Mouse (Mus musculus): ENCODE measurements around the gene Akap2.

Akap2 gene

DNA sequence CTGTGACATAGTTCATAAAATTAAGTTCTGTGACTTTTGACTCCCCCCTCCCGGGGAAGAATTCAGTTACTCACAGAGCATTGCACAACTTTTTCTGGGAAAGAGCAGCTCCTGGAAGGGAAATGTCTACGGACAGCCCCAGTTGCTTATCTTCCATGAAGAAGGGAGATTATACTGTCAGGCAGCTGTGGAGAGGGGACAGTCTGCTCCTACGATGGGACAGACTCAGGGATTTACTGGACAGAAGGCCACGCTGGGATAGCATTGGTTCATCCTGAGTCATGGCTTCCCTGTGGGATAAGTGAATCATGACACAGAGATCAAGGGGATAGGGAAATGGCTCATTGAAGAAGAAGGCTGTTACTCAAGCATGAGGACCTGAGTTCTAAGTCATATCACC, 121.9 kb downstream of the Akap2 start:
- no peak for DNase-seq

DNA sequence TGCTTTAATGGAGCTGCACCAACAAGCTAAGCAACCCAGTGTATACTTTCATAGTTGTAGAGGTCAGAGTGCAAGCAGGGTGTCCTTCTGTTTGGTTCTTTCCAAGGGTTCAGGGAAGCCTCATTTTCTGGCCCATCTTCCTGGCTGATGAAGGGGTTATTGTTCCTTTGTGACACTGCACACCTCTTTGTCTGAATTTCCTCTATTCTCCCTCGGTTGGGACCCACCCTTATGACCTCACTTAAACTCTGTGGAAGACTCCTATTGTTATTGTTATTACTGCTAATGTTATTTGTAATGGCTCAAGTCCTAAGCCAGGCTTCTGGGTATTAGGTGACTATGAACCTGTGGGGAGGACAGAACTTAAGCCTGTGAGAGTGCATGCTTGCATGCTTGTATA, 124.5 kb downstream of the Akap2 start:
- no peak for DNase-seq

DNA sequence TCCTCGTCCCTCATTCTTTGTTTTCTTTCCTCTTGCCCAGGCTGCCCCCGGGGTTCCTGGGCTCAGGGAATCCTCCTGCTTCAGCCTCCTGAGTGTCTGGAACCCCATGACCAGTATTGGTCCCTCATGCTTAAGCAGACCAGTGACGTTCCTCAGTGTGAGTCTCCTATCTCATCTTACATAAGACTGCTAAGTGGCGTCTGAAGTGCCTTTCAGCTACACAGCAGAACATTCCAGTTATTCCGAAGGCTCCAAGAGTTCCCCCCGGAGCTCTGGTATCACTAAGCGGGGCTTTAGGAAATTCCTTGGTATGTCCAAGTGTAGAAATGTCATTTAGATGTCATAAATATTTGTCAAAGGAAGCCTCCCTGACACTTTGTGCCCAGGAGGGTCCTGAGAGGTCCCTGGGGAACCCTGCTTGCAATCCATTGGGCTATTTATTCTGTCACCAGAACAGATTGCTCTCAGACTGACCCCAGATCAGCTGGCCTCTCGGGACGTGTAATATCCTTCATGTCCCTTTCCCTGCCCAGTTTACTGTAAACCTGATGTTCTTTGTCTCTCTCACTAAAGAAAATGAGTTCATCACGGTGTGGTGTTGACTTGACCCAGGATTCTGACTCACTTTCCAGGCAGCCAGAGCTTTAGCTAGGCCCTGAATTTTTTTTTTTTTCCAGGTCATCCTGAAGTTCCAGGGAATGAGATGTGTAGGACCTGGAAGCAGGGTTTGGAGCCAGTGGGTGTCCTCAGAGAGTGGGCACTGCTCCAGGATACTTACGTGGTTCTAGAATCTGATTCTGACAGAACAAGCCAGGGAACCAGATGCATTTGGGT, 125.2 kb downstream of the Akap2 start:
- DNase-seq = peak; percentile 21

DNA sequence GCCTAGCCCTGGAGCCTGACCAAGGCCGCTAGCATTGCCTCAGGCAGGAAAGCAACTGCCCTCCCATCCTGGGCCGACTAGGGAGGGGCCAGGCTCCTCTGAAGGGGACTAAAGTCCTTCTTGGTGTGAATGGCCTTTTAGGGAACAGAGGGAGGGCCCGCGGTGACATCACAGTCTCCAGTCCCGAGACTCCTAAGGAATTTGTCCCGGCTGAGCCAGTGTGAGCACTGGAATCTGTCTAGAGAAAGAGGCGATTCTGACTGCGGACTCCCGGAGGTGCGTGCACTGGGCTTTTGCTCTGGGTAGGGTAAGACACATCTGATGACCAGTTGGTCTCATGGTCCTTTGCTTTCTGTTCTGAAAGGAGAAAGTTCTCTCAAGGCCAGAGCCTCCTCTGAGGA, 127.6 kb downstream of the Akap2 start:
- DNase-seq = peak; percentile 86

DNA sequence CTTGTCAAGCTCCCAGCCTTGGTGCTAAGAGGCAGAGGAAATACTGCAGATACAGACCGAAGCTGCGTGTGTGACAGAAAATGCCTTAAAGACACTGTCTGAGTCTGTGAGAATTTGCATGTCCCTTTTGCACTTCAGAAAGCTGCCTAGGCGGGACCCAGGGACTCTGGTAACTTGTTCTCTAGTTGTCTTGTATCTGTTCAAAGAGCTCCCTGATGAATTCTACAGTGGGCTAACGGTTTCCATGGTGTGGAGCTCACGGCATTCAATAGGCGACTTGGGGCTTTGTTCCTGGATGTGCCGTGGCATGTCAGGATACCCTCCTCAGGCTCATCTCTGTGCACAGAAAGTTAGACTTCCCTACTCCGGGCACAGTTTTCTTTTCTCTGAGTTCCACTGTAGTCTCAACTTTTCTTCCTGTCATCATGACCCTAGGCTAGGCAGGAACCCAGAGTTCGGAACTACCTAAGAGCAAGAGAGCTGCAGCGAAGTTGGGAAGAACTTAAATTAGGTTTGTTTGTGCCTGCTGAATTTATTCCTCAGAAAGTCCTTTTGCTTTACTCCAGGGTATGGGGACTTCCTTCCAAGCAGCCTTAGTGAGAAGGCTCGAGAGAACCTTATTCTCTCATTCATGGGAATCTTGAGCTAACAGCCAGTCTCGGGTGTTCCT, 128.2 kb downstream of the Akap2 start:
- peak; percentile 33 for DNase-seq

DNA sequence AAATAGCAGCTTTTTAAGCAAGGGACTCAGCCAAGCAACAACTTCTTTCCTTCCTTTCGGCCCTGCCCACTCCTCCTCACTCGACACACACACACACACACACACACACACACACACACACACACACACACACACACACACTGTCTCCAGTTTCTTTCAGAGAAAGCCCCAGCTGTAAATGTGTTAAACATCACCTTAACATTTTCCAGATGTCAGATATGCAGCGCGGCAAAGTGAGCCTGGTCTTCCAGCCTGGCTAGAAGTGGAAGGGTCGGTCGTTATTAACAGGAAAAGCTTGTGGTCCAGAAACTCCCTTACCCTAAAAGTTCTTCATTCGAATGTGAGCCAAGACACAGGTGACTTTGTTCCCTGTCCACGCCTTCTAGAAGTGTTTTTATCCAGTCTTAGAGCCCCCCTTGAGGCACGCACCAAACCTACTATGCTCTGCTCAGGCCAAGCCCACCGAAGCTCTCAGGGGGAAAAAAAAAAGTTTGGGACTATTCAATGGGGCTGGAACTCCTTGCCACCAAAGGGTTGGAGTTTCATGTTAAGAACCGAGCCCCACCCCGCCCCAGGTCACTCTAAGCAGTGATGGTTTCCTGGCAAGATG, 129.0 kb downstream of the Akap2 start:
- DNase-seq = no peak

DNA sequence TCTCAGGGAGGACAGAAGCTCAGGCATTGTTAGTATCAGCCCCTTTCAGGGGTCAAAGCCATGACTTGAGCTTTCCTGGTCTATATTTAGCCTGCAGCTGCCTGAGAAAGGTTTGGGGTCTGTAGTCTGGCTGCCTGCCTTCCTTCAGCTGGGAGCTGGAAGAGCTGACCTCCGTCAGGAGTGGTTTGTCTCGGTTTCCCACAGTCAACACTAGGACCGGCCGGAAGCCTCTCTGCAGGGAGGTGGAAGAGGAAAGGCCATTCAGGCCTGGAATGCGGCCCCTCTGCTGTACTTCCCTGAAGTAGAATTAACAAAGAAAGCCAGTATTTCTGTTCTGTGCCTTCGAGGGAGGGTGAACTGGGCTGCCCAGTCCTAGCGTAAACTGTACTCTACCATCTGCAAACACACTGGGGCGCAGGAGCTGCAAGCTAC, 129.6 kb downstream of the Akap2 start:
- DNase-seq = peak; percentile 47

DNA sequence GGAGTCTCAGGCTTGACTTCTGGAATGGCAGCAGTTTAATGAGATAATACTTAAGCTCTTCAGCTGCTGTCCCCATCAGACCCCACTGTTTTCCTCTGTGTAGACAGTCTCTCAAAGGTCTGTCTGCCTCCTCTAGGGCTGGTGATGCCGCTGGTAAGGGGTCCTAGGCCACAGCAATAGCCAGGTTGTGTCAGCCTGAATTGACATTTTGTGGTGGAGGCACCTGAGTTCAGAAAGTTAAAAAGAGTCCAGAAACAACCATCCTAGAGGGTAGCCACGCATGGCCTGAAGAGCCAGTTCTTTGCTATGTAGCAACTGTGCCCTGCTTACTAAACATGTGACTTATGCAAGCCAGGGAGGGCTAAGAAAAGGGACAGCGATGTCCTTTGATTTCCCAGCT, 130.2 kb downstream of the Akap2 start:
- no peak for DNase-seq

DNA sequence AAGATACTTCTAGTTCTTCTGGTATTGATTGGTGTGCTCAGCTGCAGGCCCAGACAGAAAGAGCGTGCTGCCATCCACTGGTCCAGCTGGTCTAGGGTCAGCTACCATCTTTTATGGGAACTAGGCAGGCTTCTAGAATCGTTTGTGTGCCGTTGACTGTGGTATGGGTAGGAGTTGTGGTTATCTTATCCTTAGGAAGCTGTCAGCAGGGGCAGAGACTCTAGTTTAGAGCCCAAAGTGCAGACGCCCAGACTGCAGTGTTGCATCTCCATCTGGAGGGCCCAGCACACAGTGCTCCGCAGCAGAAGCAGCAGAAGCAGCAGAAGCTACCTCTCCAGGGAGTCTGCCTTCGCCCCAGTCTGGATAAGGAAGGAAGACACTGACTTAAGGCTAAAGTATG, 132.0 kb downstream of the Akap2 start:
- DNase-seq = no peak

DNA sequence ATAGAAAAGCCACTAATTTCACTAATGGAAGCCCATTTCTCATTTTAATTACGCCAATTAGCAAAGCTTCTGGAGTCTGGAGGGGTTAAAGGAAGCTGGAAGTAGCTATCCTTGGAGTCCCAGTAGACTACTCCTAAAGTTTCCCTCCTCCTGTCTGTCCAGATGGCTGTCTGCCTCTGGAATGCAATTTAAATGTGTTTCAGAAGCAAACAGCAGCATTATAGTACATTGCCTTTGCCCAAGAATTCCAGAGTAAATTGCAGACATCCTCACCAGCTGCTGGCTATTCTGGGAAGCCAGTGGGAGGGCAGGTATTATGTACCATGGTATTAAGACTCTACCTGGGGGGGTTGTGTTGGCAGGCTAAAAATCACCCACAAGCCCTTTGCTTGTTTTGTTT, 134.3 kb downstream of the Akap2 start:
- DNase-seq = no peak

DNA sequence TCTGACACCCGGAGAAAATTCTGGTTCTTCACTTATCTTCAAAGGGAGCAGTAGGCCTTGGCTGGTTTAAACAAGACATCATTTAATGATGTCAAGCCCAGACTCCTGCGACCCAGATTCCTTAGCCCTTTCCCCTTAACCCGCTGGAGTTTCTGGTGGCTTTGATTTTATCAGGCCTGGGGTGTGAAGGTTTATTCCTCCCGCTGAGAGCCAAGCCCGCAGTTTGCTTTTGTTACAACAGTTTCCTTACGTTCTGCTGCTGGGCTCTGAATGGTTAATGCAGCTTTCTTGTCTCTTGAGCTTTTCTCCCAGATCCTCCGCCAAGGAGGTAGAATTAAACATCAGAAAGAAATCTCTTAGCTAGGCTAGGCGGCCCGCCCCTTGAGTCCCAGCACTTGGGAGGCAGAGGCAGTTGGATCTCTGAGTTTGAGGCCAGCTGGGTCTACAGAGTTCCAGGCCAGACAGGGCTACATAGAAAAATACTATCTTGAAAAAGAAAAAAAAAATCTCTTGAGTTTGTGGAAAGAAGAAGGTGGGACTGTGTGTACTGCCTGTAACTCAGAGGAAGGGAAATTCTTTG, 135.1 kb downstream of the Akap2 start:
- DNase-seq = no peak

DNA sequence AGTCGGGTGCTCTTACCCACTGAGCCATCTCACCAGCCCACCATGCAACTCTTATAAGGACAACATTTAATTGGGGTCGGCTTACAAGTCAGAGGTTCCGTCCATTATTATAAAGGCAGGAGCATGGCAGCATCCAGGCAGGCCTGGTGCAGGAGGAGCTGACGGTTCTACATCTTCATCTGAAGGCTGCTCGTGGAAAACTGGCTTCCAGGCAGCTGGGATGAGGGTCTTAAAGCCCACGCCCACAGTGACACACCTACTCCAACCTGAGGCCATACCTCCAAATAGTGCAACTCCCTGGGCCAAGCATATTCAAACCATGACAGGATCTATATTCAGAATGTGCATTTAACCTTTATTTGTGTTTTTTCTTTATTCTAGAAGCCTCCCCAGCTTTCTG, 136.7 kb downstream of the Akap2 start:
- no peak for DNase-seq

DNA sequence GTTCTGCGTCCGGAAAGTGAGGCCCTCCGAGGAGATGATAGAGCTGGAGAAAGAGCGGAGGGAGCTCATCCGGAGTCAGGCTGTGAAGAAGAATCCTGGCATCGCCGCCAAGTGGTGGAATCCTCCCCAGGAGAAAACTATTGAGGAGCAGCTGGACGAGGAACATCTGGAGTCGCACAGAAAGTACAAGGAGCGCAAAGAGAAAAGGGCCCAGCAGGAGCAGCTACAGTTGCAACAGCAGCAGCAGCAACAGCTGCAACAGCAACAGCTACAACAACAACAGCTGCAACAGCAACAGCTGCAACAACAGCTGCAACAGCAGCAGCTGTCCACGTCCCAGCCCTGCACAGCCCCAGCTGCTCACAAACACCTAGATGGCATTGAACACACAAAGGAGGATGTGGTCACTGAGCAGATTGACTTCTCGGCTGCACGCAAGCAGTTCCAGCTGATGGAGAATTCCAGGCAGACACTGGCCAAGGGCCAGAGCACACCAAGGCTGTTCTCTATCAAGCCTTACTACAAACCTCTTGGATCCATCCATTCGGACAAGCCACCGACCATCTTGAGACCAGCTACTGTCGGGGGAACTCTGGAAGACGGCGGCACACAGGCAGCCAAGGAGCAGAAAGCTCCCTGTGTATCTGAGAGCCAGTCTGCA, 138.0 kb downstream of the Akap2 start:
- DNase-seq = no peak

DNA sequence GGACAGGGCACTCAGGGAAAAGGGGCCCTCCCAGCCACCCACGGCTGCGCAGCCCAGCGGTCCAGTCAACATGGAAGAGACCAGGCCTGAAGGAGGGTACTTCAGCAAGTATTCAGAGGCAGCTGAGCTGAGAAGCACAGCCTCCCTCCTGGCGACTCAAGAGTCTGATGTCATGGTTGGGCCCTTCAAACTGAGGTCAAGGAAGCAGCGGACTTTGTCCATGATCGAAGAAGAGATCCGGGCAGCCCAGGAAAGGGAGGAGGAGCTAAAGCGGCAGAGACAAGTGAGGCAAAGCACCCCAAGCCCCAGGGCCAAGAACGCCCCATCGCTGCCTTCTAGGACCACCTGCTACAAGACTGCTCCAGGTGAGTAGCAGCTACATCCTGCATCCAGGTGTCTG, 139.2 kb downstream of the Akap2 start:
- DNase-seq = peak; percentile 36

DNA sequence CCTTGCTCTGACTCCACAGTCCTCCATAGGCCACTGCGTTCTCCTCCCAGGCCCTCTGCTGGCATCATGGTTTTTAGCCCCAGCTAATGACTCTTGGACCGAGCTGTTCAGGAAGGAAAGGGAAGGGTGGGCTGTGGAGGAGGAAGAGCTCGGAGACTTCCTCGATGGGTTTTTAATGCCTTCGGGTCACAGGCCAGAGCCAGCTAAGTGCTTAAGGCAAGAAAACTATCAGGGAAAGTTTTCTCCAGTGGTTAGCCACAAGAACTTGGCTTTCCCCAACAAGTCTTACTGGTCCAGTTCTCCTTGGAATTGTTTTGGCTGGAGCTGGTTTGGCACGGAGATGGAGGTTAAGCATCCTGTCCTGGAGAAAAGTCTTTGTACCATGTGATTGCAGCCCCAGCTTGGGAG, 142.8 kb downstream of the Akap2 start:
- DNase-seq = peak; percentile 51

DNA sequence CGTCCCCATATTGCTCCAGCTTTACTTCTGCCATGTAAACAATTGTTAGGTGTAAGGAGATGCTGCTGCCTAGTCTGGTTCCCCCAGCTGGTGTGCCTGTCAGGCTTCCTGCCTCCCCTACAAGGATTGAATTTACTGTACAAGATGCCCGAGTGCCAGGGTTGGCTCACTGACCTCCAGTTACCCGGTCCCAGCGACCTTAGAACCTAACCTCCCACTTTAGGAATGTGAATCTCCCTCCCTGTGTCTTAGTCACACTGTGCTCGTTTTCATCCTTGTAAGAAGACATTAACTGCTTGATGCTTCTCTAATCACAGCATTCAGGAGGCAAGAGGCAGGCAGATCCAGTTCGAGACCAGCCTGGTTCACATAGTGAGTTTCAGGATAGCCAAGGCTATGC, 143.7 kb downstream of the Akap2 start:
- peak; percentile 48 for DNase-seq

DNA sequence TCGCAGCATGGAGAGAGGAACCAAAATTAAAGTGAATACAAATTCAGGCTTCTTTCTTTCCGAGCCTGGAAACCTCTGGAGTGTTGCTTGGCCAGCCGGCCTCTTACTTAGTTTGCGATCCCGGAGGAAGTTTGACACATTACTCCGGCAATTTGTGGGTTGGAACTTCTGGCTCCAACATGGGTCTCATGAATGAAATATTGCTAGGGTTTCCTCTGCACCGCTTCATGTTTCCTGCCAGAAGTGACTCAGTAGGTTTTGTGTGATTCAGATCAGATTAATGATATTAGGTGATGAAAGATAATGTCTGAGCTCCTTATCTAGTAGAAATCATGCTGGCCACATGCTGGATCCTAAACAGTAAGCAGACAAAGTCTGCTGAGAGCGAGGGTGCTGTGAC, 144.4 kb downstream of the Akap2 start:
- no peak for DNase-seq

DNA sequence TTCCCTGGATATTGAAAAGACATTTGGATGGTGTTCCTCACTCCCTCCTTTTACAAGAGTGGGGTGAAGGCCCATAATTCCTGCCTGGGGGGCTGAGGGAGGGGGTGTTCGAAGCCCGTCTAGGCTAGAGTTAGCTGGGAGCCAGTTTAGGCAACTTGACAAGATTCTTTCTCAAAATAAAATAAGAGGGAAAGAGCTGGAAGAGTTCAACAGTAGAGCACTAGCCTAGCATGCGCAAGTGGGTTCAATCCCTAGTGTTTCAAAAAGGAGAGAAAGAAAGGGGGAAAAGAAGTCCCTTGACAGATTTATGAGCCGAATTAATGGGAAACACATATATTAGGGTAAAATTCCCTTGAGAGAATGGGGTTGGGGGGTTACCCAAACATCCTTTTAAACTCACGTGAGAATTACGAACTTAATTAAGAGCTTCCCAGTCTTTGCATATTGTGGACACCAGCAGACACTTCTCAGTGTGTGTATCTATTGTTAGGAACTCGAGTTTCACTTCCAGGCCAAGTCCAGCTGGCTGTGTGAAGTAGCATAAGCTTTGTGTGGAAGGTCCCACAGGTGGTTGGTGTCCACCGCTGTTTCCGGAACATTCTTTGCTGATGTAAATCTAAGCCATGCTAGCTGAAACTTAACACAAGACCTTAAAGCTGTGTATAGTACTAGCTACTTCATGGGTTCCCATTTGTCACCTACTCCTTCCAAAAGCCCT, 145.0 kb downstream of the Akap2 start:
- no peak for DNase-seq

DNA sequence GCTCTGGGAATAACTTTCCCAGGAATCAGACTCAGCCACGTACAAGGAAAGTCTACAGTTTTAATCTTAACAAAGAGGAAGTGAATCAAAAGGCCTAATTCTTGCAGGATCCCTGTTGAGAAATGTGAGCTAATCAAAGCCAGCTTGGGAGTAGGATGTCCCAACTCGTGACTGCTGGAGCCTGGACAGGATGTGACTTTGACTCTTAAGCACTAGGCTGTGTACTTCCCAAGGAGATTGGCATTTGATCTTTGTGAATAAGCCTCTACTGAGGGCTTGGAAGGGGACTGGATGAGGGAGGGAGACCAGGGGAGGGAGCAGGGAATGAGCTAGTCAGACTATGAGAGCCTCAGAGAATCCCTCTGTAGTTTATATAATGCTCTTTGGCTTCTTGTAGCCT, 148.6 kb downstream of the Akap2 start:
- DNase-seq = peak; percentile 50

DNA sequence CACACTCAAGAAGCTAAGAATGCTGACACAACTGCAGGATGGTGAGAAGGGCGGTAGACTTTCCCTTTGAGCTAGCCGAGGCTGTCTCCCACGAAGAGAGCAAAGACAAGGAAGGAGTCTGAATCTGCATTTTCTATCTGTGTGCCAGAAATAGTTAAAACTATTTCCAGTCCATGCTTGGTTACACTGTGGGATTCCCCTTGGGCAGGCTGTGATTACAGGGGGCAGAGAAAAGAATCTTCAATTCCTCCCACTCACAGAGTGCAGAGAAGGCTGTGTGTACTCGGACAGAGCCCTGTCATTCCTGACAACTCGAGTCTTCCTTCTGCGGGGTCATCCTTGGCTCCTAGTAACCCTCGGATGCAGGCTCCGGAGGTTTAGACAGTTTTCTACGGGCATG, 149.5 kb downstream of the Akap2 start:
- no peak for DNase-seq

DNA sequence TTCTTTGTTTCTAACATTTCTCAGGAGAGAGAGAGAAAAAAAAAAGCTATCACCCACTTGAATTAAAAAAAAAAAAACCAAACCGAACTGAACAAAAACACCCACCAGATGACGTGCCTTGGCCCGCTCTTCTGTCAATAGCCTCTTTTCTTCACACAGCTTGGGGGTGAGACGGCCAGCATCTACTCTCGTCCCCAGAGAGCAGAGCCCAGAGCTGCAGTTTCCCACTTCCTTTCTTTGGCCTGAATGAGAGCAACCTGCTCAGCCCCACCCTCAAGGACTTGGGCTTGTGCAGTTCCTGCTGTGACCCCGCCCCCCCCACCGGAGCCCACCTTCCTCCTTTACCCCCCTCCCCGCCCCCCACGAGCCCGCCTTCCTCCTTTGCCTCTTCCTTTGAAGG, 150.0 kb downstream of the Akap2 start:
- DNase-seq = no peak

DNA sequence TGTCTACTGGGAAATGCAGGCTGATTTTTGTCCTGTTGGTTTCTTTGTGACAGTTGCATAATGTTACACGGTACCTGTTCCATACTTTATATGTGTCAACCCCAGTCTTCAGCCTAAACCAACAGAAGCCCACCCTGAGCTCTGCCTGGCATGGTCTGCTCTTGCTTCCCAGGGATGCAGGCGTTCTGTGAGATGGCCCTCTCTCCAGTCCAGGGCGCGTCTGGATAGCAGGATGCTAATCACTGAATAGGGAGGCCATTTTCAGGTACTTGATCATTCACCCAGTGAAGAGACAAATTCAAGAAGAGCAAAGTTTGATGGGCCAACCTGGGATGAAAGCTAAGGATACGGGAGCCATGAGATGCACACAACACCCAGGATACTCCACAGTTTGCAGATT, 161.7 kb downstream of the Akap2 start:
- no peak for DNase-seq
